Mouse (Mus musculus) frontal cortex, postnatal 25 days (tissue): Measurements from ENCODE around the gene Klhl26.

ENCODE experiments used
- DNase-seq, 2 experiments: peaks; one replicate each; pipeline ENCODE4 v3.0.0; 2022; ENCODE audit warnings: low spot score in 2 of 2

The Klhl26 gene

DNA sequence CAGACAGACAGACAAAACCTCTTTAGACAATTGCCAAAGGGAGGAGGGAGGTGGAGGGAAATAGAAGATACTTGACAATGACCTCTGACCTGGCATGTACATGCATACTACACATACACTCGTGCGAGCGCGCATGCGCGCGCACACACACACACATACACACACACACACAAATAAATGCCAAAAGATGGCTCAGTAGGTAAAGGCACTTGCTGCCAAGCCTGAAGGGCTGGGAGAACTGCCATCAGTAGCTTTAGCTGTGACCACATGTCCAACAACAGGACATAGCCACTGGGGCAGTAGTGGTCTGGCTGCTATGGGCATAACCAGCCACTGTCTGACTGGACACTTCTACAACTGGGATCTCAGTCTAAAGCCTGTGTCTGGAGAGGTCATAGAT, 4.9 kb downstream of the Klhl26 start:
- no peak for DNase-seq

DNA sequence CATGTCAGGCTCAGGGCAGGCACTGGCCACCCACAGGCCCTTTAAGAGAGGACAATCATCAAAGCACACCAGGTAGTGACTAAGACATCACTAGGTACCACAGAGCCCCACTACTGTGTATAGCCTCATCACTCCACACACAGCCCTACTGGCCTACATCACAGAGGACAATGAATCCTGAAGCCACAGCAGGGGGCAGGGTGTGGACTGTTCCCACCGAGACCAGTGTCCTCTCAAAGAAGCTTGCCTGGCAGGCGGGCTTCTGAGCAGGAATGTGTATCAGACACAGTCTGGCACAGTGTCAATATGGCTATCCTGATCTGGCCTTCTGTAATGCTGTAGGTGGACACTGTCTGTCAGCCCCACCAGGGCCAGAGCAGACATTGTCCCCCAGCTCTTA, 6.8 kb downstream of the Klhl26 start:
- no peak for DNase-seq

- DNase-seq, result no peak
Observed at GRCm38 (mm10) chr8:70469295-70469916, 7.4 kb downstream of the Klhl26 start.

DNA sequence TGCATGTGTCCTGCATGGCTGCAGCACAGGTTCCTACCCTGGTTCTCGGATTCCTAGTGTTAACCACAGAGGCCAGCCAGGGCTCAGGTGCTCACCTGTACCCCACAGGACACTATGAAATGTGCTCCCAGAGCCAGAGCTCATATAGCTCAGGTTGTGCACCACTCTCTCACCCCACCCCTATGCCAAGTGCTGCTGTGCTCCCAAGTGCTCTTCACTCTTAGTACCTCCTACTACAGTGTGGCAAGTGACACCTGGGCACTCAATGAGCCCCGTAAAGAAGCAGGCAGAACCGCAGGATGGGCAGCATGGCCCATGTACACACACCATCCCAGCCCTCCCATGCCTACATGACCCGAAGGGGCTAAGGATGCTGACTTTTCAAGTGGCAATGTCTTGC, 8.0 kb downstream of the Klhl26 start:
- no peak for DNase-seq

- DNase-seq, result no peak
Observed at GRCm38 (mm10) chr8:70467907-70468306, 8.9 kb downstream of the Klhl26 start.

DNA sequence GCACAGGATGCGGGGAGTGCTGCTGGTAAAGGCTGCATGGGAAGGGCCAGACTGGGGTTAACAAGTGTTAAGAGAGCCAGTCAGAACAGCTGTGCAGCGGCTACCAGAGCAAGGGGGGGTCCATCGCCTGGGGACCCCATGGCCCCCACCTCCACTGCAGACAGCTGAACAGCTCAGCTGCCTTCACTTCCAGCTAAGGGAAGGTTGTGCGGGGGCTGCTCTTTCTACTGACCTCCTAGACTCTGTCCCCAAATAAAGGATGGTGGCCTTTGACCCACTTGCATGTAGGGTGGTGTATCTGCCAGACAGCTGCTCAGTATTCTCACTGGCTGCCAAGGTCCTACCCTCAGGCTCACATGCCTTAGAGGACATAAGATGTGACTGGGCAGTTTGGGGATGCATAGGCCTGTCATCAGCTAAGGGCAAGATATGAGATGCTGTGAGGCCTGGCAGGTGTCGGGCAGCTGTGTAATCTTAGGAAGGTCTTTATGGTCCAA, 9.5 kb downstream of the Klhl26 start:
- no peak for DNase-seq

DNA sequence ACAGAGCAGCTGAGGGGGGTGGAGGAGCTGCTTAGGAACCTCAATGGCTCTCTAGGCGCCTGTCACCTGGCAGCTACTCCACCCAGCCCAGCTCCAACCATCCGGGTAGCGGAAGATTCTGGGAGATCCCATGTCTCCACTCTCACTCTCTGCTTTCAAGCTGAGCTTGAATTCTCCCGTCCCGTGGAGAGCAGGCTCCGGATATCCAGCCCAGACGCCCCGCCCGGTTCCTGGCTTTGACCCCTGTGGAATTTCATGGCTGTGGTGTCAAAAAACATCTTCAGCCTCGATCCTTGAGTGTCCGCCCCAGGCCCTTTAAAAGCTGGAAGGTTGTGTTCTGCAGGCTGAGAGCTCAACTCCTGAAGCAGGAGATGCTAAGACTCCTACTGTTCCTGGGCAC, 10.0 kb downstream of the Klhl26 start:
- DNase-seq, result no peak

DNA sequence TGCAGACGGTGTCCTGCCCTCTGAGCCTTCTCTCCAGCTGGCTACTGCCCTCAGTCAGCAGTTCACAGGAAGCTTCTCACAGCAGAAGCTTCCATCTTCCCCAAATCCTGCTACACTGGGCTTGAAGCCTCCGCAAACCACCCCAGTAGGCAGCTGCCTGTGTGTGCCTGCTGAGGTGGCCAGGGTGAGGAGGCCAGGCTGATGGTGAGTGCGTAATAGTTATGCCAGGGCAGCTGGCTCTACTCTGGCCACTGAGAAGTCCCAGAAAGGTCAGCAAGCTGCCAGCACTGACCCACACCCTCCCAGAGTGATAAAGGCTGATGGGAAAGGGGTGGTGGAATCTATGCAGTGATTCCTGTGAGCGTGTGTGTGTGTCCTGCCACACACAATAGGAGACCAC, 10.5 kb downstream of the Klhl26 start:
- no peak for DNase-seq

DNA sequence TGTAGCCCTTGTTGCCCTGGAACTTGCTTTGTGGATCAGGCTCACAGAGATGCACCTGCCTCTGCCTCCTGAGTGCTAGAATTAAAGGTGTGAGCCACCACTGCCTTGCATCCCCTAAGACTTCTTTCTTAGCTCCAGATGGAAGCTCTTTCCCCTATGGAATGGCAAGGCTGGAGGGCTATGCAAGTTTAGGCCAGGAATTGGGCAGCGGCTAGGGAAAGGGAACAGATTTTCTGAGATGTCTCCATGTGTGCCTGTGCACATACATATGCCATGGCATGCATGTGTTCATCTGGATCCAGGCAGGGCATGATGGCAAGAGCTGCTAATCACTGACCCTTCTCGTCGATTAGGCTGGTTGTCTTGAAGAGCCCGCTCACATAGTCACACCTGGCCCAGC, 11.1 kb downstream of the Klhl26 start:
- DNase-seq, result no peak

- DNase-seq, result no peak
Observed at GRCm38 (mm10) chr8:70464162-70464561, 12.6 kb downstream of the Klhl26 start.

- no peak for DNase-seq
Observed at GRCm38 (mm10) chr8:70463306-70463705, 13.5 kb downstream of the Klhl26 start.

DNA sequence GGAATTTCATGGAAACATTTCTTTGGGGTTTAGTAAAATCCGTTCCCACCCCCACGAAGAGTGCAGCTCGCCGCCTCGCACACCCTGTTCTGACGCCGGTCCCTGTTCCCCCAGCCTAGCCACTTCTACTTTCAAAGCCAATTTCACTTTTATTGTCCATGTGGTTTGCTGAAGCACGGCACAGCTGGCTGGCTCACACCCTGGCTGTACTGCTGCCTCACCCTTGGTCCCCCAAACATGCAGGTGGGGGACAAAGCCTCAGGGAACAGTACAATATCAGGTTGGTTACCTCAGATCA, 14.3 kb downstream of the Klhl26 start:
- no peak for DNase-seq

DNA sequence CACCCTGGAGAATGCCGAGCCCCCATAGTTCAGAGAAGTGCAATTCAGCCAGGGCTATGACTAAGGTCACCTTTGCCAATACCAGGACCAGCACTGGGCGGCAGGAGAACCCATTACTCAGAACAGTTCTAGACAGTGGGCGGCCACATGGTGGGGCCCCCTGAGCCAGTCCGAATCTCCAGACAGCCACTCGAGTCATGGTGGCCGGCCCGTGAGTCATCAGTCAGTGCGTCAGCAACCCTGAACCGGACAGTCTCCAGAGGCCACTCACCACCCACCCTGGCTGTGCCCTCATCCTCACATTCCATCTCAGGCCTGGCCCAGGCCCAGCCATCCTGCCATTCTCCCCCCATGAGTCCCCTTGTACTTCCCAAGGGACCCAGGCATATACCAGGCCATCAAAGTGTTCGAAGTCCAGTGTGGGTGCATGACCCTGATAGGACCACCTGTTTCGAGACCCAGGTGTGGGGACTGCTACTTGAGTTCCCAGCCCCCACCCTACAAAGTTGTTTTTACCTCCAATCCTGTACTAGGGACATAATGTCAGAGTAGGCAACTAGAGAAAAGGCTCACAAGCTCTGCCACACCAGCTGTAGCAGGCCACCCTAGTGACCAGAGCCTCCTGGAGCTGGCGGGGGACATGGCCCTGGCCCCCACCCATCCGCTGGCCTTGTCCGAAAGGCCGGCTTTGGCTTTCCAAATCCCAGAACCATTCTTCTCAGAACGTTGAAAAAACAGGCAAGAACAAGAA, 14.8 kb downstream of the Klhl26 start:
- no peak for DNase-seq

DNA sequence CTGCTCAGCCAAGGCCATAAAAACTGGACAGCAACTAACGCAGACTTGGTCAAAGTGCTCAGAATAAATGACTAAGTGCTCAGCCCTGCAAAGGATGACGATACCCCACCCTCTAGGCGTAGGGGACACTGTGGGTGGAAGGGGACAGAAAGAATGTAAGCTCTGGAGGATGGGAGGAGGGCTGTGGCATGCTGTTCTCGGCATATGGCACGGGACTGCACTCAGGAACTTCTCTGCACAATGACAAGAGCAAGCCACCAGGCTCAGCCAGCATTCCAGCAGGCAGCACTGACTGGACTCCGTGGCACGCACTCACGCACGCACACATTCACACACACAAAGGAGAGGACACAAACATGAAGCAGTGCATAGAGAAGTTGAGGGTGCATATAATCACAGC, 16.2 kb downstream of the Klhl26 start:
- DNase-seq, result no peak

DNA sequence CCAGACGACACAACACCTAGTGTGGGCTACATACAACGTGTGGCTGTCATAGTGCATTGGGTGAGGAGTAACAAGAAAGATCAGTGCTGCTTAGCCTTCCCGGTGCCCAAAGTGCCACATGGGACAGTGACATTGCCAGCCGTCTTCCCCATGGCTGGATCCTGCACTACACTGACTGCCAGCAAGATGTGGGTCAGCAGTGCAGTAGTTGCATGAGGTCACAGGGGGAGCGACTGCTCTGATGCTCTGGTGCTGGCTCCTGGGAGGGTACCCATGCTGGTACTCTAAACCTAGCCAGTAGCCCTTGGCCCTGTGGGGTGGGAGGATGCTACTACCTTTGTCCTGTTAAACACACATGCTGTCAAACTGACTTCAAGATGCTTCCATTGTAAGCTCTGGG, 16.6 kb downstream of the Klhl26 start:
- no peak for DNase-seq

- DNase-seq, result no peak
Observed at GRCm38 (mm10) chr8:70459636-70460035, 17.1 kb downstream of the Klhl26 start.

DNA sequence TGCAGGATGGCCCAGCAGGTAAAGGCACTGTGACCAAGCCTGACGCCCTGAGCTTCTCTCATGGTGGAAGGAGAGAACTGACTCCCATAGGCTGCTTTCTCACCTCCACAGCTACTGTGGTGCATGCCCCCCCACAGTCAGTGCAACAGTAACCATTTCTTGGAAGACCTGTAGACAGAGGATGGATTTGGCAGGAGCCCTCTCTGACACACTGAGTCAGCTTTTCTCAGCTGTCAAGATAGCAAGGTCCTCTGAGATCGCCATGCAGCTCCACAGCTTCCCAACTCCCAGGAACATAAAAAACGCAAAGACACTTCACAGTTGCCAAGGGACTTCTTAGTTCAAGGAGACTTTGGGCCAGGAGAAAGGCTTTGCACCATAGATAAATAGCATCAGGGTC, 18.3 kb downstream of the Klhl26 start:
- DNase-seq, result no peak

DNA sequence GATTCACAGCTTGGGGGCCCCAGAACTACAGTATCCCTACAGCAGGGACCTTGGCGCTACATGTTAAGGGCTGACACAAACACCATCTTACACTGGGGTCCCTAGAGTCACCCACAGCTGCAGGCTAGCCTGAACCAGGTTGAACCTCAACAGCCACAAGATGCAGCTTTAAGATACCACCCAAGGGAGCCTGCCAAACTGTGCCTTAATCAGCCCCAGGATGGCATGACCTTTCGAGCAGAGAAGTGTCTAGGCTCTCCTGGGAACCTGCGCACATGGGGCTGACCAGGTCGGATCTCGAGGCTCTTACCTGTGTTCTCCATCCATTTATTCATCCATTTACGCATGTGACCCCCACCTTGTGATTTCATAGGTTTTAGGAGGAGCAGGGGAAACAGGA, 18.9 kb downstream of the Klhl26 start:
- no peak for DNase-seq

DNA sequence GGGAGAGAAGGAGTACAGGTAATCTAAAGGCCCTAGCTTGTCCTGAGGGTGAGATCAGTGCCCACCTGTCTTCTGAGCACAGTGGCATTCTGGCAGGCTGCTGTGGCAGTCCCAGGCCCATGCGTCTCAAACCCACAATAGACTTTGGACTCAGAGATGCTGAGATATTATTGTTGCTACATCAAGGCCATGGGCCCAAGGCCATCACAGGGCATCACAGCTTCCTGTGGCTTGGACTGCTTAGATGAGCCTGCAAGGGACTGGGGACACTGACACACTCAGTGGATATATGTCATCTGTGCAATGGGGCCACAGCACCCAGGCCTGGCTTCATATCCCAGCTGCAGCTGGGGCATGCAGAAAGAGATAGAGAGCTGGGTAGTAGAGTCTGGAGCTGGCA, 19.8 kb downstream of the Klhl26 start:
- no peak for DNase-seq

DNA sequence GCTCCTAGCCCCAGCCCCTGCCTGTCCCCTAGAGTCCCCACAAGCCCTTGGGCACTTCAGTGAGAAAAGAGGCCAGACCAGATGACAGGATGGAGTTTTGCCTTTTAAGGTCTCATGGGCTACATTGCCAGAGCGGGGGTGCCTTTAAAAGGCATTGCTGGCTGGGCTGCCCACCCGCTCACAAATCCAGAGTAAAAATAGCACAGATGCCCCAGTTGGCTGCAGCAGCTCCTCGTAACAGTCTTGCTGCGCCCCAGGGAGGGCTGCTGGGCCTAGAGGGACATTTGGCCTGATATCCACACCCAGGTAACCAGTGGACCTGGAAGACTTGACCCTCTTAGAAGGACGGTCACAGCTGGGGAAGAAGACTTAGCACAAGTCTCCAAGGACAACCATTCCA, 22.9 kb downstream of the Klhl26 start:
- no peak for DNase-seq

DNA sequence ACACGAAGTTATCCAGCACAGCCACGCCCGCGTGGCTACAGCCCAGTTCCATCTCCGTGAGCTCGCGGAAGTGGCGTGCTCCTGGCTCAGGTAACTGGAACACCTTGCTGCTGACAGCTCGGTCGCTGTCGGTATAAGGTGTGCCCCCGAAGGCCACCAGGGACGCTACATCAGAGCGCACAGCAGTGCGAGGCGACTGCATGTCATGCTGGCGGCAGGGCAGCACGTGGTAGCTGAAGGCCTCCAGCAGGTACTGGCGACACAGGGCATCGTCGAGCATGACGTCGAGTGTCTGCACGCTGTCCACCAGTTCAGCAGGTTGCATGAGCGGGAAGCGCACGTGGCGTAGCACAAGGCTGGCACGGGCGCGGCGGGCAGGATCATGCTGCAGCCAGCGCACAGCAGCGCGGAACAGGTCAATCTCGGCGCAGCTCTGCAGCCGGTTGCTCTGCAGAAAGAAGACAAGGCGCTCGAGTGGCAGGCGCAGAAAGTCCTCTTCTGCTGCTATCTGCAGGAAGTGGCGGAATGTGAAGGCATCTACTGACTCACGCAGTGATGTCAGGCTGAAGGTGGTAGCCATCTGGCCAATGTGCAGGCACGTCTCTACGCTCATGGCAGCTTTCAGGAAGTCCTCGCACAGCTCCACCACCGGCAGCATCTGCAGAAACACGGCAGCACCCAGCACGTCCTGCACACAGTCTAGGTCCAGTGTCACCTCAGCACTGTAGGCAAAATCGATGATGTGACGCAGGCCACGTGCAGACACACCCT, 24.4 kb downstream of the Klhl26 start:
- no peak for DNase-seq

GRCm38 (mm10) chr8:70447639-70448420, 28.9 kb downstream of the Klhl26 start:
- DNase-seq, result no peak
